Mouse (Mus musculus): ENCODE measurements around the gene Spg21. TPM values are rescaled to one million over a fixed set of nuclear protein-coding genes. Genes with fewer than 3 reads are reported as not detected.

Spg21 gene
- polyA plus RNA-seq, 2 experiments: 6.9 to 28.0 TPM

GRCm38 (mm10) chr9:65529659-65530058 lies 68.9 kb downstream of the Spg21 start:
- no peaks in the 10 kb centered on the region for H3K27me3 ChIP-seq (ENCODE audit: control insufficient read depth, insufficient read depth, low read length)
- peak overlapping the region; percentile 32; the same call in 1 of the 2 replicates for H3K9ac ChIP-seq (replicated peaks)
- peak; percentile 68 to 69 (median 68) for DNase-seq (ENCODE audit: low read depth in 3 of 3, low spot score in 3 of 3)
- peak overlapping the region; percentile 38 for H3K4me2 ChIP-seq (ENCODE audit: low read depth)
- WGBS (ENCODE audit: insufficient replicate concordance): 18% methylated on average over 8 of the region's 8 CpGs
- peak; percentile 83 for ATAC-seq (ENCODE audit: insufficient read depth)
- H3K9me3 ChIP-seq (ENCODE audit: control insufficient read depth, low read length): no peaks in the 10 kb centered on the region
- TF ChIP-seq CTCF (IDR thresholded peaks at IDR 0.05; ENCODE audit: low read depth) (no peak), EP300 (IDR thresholded peaks at IDR 0.05; ENCODE audit: low read depth) (peak; percentile 64)
- no peaks in the 10 kb centered on the region for H3K36me3 ChIP-seq (replicated peaks; ENCODE audit: control insufficient read depth, insufficient read depth, low read depth)
- H3K4me3 ChIP-seq (ENCODE audit: insufficient read depth in 1 of 2, low read depth in 2 of 2, low read length in 2 of 2): no peak overlapping the region
- peaks cover 26 to 32% of the 10 kb centered on the region in 2 experiments for H3K4me1 ChIP-seq (replicated peaks; ENCODE audit: control insufficient read depth in 2 of 2, insufficient read depth in 2 of 2, low read length in 1 of 2)
- H3K27ac ChIP-seq: peak overlapping the region; percentile 86

- no peak for ATAC-seq (ENCODE audit: insufficient read depth)
- Histone ChIP-seq H3K4me1 (replicated peaks; ENCODE audit: control insufficient read depth in 2 of 2, insufficient read depth in 2 of 2, low read length in 1 of 2) (peaks cover 28 to 41% of the 10 kb centered on the region in 2 experiments), H3K4me2 (ENCODE audit: low read depth) (no peak overlapping the region), H3K9me3 (ENCODE audit: control insufficient read depth, low read length) (no peaks in the 10 kb centered on the region), H3K4me3 (ENCODE audit: insufficient read depth in 1 of 2, low read depth in 2 of 2, low read length in 2 of 2) (no peak overlapping the region), H3K36me3 (replicated peaks; ENCODE audit: control insufficient read depth, insufficient read depth, low read depth) (no peaks in the 10 kb centered on the region), H3K9ac (replicated peaks) (no peak overlapping the region), H3K27me3 (ENCODE audit: control insufficient read depth, insufficient read depth, low read length) (no peaks in the 10 kb centered on the region), H3K27ac (no peak overlapping the region)
- no peak for DNase-seq (ENCODE audit: low read depth in 3 of 3, low spot score in 3 of 3)
- WGBS (ENCODE audit: insufficient replicate concordance): 75% methylated on average over 5 of the region's 5 CpGs
- TF ChIP-seq EP300 (IDR thresholded peaks at IDR 0.05; ENCODE audit: low read depth): no peak
Measured at GRCm38 (mm10) chr9:65531283-65531682, 70.5 kb downstream of the Spg21 start.

GRCm38 (mm10) chr9:65532986-65533385 lies 72.2 kb downstream of the Spg21 start:
- Histone ChIP-seq H3K9me3 (ENCODE audit: control insufficient read depth, low read length) (no peaks in the 10 kb centered on the region), H3K36me3 (replicated peaks; ENCODE audit: control insufficient read depth, insufficient read depth, low read depth) (no peaks in the 10 kb centered on the region), H3K4me3 (ENCODE audit: insufficient read depth in 1 of 2, low read depth in 2 of 2, low read length in 2 of 2) (no peak overlapping the region), H3K27me3 (ENCODE audit: control insufficient read depth, insufficient read depth, low read length) (no peaks in the 10 kb centered on the region), H3K4me1 (replicated peaks; ENCODE audit: control insufficient read depth in 2 of 2, insufficient read depth in 2 of 2, low read length in 1 of 2) (peaks cover 24 to 43% of the 10 kb centered on the region in 2 experiments), H3K4me2 (ENCODE audit: low read depth) (no peak overlapping the region), H3K27ac (peak overlapping the region; percentile 29; the same call in 1 of the 2 replicates), H3K9ac (replicated peaks) (no peak overlapping the region)
- no peak for TF ChIP-seq EP300 (IDR thresholded peaks at IDR 0.05; ENCODE audit: low read depth)
- no peak for TF ChIP-seq CTCF (IDR thresholded peaks at IDR 0.05; ENCODE audit: low read depth)
- WGBS (ENCODE audit: insufficient replicate concordance): 50% methylated on average over 8 of the region's 8 CpGs
- ATAC-seq (ENCODE audit: insufficient read depth) (no peak), DNase-seq (ENCODE audit: low read depth in 3 of 3, low spot score in 3 of 3) (no peak)

- TF ChIP-seq EP300 (IDR thresholded peaks at IDR 0.05; ENCODE audit: low read depth) (no peak), CTCF (IDR thresholded peaks at IDR 0.05; ENCODE audit: low read depth) (no peak)
- Histone ChIP-seq H3K9ac (replicated peaks) (no peak overlapping the region), H3K4me2 (ENCODE audit: low read depth) (no peak overlapping the region), H3K9me3 (ENCODE audit: control insufficient read depth, low read length) (no peaks in the 10 kb centered on the region), H3K4me1 (replicated peaks; ENCODE audit: control insufficient read depth in 2 of 2, insufficient read depth in 2 of 2, low read length in 1 of 2) (peaks cover 19 to 38% of the 10 kb centered on the region in 2 experiments), H3K27ac (no peak overlapping the region), H3K4me3 (ENCODE audit: insufficient read depth in 1 of 2, low read depth in 2 of 2, low read length in 2 of 2) (no peak overlapping the region), H3K27me3 (ENCODE audit: control insufficient read depth, insufficient read depth, low read length) (no peaks in the 10 kb centered on the region), H3K36me3 (replicated peaks; ENCODE audit: control insufficient read depth, insufficient read depth, low read depth) (no peaks in the 10 kb centered on the region)
- no peak for DNase-seq (ENCODE audit: low read depth in 3 of 3, low spot score in 3 of 3)
- no peak for ATAC-seq (ENCODE audit: insufficient read depth)
- 79% methylated on average over 3 of the region's 3 CpGs for WGBS (ENCODE audit: insufficient replicate concordance)
Measured at GRCm38 (mm10) chr9:65534111-65534510, 73.4 kb downstream of the Spg21 start.

GRCm38 (mm10) chr9:65535191-65535722 lies 74.5 kb downstream of the Spg21 start:
- TF ChIP-seq EP300 (IDR thresholded peaks at IDR 0.05; ENCODE audit: low read depth) (no peak), CTCF (IDR thresholded peaks at IDR 0.05; ENCODE audit: low read depth) (no peak)
- no peak overlapping the region for H3K4me2 ChIP-seq (ENCODE audit: low read depth)
- H3K9ac ChIP-seq (replicated peaks): peak overlapping the region; percentile 23; the same call in 1 of the 2 replicates
- WGBS (ENCODE audit: insufficient replicate concordance): 26% methylated on average over 3 of the region's 3 CpGs
- no peaks in the 10 kb centered on the region for H3K36me3 ChIP-seq (replicated peaks; ENCODE audit: control insufficient read depth, insufficient read depth, low read depth)
- ATAC-seq (ENCODE audit: insufficient read depth): no peak
- peaks cover 7 to 29% of the 10 kb centered on the region in 2 experiments for H3K4me1 ChIP-seq (replicated peaks; ENCODE audit: control insufficient read depth in 2 of 2, insufficient read depth in 2 of 2, low read length in 1 of 2)
- H3K4me3 ChIP-seq (ENCODE audit: insufficient read depth in 1 of 2, low read depth in 2 of 2, low read length in 2 of 2): no peak overlapping the region
- no peak for DNase-seq (ENCODE audit: low read depth in 3 of 3, low spot score in 3 of 3)
- no peaks in the 10 kb centered on the region for H3K27me3 ChIP-seq (ENCODE audit: control insufficient read depth, insufficient read depth, low read length)
- no peaks in the 10 kb centered on the region for H3K9me3 ChIP-seq (ENCODE audit: control insufficient read depth, low read length)
- no peak overlapping the region for H3K27ac ChIP-seq

Data from liver, embryonic 14.5 days (tissue).